Mouse (Mus musculus): ENCODE measurements at regions not wholly inside any gene's neighbourhood (a gene's known extent, or its start where the extent isn't known, plus 50 kb on each side); places are given as distances from the start of the nearest gene placed in this dataset.
A peak's percentile ranks its signal among the peaks of the same experiment; 100 is the strongest.
"Not testable (repeated sequence)": the region's sequence is repeated elsewhere in the genome, so short reads cannot be mapped to it uniquely, and the experiment has no call there.

DNA sequence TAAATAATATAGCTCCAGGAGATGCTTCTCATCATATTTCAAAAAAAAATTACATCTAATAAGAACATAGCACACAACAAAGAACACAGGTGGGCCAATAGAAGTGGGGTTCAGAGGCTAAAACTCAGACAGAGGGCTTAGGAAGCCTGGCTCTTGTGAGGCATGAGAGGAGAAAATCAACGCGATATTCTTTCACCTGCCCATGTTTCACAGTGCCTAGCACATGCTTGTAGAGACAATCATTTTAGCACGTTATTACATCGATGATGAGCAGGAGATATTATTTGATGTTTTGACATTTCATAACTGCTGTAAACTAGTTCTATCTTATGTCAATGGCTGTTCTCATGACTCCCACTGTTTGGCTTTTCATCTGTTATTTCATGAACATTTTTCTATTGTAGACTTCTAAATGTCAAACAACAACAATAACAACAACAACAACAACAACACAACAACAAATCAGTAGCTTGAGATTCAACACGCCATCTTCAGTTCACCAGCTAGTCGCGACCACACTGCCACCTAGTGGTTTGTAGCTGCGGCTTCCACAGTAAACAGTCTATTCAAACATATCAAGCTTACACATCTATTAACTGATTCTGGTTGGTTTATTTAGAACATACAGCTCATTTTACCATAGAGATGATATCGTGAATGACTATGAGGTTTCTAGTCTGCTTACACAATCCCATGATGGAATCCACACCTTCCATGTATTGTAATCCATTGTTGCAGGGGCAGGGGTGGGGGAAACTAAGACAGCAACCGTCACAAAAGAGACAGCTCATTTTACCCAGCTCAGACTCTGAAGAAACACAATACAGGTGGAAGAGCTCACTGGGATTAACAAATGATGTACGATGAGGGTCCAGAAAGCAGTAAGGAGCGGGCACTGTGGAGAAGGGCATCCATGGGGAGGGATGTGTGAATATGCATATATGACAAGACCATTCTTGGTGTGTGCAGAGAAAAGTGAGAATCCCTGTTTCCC lies 60.5 kb upstream of the Tmem200a start:
- DNase-seq (ENCODE audit: low spot score), result peak; percentile 73

DNA sequence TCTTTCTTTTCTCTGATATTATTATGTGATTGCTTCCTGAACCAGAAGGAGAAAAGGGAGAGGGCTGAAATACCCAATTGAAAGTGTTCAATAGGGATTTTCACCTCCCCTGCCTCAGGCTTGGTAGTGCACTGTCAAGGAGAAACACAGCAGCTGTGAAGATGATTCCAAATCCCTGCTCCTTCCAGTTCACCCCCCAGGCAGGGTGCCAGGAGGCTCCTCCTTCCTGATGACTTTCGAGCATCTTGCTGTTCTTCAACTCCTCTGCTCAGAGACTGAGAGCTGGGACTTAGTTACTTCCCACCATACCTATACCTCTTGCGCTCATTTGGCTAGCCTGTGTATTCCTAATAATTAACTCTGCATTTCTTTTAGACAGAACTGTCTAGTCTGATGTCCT lies 73.7 kb upstream of the Tmem200a start:
- no peak for DNase-seq (ENCODE audit: low spot score)

DNA sequence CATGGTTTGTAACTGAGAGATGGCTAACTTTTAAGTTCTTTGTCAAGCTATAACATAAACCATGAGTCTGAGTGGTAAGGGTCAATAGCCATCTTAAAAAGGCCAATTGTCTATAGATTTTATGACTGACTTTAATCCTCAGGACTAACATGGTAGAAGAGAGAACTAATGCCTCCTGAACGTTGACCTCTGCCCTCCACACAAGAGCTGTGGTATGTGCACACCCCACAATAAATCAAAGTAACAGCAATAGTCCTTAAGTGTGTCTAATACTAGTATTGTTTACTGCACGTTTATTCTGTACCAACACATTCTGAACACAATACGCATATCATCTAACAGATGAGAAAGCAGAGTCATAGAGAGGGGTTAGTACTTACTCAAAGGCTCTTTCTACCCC lies 70.7 kb upstream of the Samd3 start:
- peak; percentile 39 for DNase-seq (ENCODE audit: low spot score)

DNA sequence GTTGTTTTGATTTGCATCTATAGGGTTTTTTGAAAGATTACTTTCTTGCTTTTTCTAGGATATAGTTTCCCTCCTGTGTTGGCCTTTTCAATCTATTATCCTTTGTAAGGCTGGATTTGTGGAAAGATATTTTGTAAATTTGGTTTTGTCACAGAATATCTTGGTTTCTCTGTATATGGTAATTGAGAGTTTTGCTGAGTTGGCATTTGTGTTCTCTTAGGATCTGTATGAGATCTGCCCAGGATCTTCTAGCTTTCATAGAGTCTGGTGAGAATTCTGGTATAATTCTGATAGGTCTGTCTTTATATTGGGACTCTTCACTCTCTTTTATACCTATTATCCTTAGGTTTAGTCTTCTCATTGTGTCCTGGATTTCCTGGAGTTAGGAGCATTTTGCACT lies 68.4 kb upstream of the Samd3 start:
- DNase-seq (ENCODE audit: low spot score), result not testable (repeated sequence)

DNA sequence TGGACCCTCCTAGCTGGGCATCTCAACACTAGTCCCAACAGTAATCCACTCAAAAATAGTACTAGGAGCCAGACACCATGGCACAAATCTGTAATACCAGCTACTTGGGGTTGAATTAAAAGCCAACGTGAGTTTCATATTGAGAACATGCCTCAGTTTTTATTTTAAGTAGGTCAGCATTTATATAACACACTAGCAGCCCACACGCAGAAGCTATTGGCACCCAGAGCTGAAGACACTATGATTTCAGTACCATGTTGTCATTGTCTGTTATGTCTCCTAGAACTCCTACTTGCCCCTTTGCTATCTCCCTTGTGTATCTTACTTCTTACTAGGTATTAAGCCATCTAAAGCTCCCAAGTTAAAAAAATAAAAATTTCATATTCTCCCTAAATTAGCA lies 65.0 kb upstream of the Samd3 start:
- DNase-seq (ENCODE audit: low spot score), result no peak

DNA sequence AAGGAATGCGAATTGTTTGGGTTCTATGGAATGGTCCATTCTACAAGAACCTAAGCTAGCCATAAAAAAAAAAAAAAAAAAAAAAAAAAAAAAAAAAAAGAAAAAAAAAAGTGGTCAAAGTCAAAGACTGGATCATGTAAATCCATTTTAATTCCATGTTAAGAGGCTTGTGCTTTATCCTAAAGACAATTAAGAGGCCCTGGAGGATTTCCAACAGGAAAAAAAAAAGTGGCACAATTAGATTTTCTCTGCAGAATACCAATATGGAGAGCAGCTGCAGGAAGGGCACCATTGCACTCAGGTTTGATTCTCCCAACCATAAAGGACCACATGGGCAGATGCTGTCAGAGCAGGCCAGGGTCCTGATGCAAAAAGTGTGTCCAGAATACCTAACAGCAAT lies 51.9 kb upstream of the Samd3 start:
- no peak for DNase-seq (ENCODE audit: low spot score)

DNA sequence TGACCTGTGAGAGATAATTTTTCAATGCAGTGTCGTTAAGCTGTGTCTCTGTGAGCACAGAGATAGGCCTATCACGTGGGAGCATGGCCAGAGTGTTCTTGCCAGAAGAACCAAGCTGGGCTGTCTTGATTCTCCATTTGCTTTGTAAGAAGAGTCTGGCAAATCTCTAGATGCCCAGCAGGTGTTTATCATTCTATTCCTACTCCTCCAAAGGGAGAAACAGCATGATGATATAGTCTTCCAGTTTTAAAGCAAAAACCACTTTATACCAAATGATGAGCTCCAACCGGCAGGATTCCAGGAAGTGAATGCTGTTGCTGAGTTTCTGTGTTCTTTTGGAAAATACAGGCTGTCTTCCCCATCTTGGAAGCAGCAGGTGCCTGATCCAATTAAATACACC lies 51.2 kb upstream of the Samd3 start:
- no peak for DNase-seq (ENCODE audit: low spot score)

All from embryo, embryonic 10 days (tissue).